Mouse (Mus musculus) embryonic facial prominence, embryonic 13.5 days (tissue): ENCODE results near the gene Asic2. TPM values are rescaled to one million over a fixed set of nuclear protein-coding genes. Genes with fewer than 3 reads are reported as not detected.

ENCODE experiments used
- ATAC-seq: fragments of 200-750 bp; cut with Nextera tagmentation; 2 replicates; pipeline ENCODE4 v1.8.0; 2017; ENCODE audit warnings: low read depth; ENCODE audit not compliant: insufficient number of reproducible peaks, insufficient read depth, low FRiP score, low TSS enrichment
- H3K27ac ChIP-seq: fragments of 300-500 bp; sonication (generic); 2 replicates; pipeline ENCODE4 v1.5.1; 2015; ENCODE audit warnings: moderate library complexity, mild to moderate bottlenecking, inconsistent platforms
- H3K27me3 ChIP-seq: fragments of 300-500 bp; sonication (generic); 2 replicates; pipeline ENCODE4 v1.6.1; 2015; ENCODE audit warnings: mild to moderate bottlenecking, inconsistent platforms
- H3K36me3 ChIP-seq: fragments of 300-500 bp; sonication (generic); 2 replicates; pipeline ENCODE4 v1.6.1; 2015; ENCODE audit warnings: mild to moderate bottlenecking, inconsistent platforms
- H3K4me1 ChIP-seq: fragments of 300-500 bp; sonication (generic); 2 replicates; pipeline ENCODE4 v1.6.1; 2015; ENCODE audit warnings: inconsistent platforms
- H3K4me2 ChIP-seq: fragments of 300-500 bp; sonication (generic); 2 replicates; pipeline ENCODE4 v1.6.1; 2015; ENCODE audit warnings: moderate library complexity, mild to moderate bottlenecking, inconsistent platforms
- H3K4me3 ChIP-seq: fragments of 300-500 bp; sonication (generic); 2 replicates; pipeline ENCODE4 v1.5.1; 2015; ENCODE audit warnings: mild to moderate bottlenecking, inconsistent platforms
- H3K9ac ChIP-seq: fragments of 300-500 bp; sonication (generic); 2 replicates; pipeline ENCODE4 v1.6.1; 2015; ENCODE audit warnings: mild to moderate bottlenecking, inconsistent platforms
- H3K9me3 ChIP-seq: fragments of 300-500 bp; sonication (generic); 2 replicates; pipeline ENCODE4 v1.6.1; 2016; ENCODE audit warnings: inconsistent platforms
- WGBS: fragments of 180-500 bp; shearing (Covaris S2); methylation state at CpG from one replicate; pipeline ENCODE4 v1.1.7; 2015; ENCODE audit warnings: mixed read lengths; 5-methylcytosine and 5-hydroxymethylcytosine counted together
- polyA plus RNA-seq: library from polyadenylated mRNA; unstranded; fragments of >200 nt; fragmentation: Nextera tagmentation; extraction: Ambion mirVana; gene quantifications from 2 replicates; pipeline ENCODE4 v1.2.1, GENCODE M21; 2015

Gene Asic2
- polyA plus RNA-seq, 1 experiment from 2014 or later = 0.60 TPM

DNA sequence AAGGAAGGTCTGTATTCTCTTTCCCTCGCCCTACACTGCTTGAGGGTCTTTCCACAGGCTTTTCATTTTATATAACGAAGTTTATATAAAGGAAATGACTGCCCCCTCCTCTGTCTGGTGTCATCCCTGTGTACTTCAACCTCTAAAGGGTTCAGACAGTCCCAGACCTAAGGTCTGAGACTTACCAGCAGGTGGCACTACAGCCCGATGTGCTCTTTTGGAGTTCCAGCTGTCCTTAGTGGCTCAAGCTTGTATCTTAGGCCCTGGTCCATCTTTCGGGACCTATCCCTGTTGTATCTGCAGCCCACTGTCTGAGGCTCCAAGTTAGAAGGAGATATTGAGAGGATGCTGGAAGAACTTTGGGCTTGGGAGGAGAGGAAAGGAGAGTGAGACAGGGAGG, 1061.8 kb downstream of the Asic2 start:
- no peak overlapping the region for H3K27ac ChIP-seq
- ATAC-seq = no peak
- no peaks in the 10 kb centered on the region for H3K27me3 ChIP-seq
- H3K4me1 ChIP-seq = no peaks in the 10 kb centered on the region
- no peaks in the 10 kb centered on the region for H3K9me3 ChIP-seq
- no peak overlapping the region for H3K9ac ChIP-seq
- no peak overlapping the region for H3K4me2 ChIP-seq
- H3K4me3 ChIP-seq = no peak overlapping the region
- no peaks in the 10 kb centered on the region for H3K36me3 ChIP-seq
- 38% methylated on average over 4 of the region's 4 CpGs for WGBS

DNA sequence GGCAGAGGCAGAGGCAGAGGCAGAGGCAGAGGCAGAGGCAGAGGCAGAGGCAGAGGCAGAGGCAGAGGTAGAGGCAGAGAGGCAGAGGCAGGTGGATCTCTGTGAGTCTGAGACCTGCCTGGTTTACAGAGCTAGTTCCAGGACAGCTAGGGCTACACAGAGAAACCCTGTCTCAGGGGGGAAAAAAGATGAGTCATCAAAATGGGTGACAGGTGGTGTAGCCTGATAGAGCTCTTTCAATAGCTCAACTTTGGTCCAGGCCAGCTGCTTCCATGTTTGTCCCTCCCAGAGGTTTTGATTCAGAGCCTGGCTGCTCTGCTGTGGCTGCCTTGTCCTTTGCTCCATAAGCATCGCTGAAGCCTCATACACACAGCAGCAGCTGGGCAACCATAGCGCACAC, 1063.7 kb downstream of the Asic2 start:
- no peaks in the 10 kb centered on the region for H3K9me3 ChIP-seq
- H3K9ac ChIP-seq = no peak overlapping the region
- no peaks in the 10 kb centered on the region for H3K36me3 ChIP-seq
- 92% methylated on average over 2 of the region's 2 CpGs for WGBS
- H3K27ac ChIP-seq = no peak overlapping the region
- H3K4me3 ChIP-seq = no peak overlapping the region
- H3K4me2 ChIP-seq = no peak overlapping the region
- ATAC-seq = no peak
- no peaks in the 10 kb centered on the region for H3K27me3 ChIP-seq
- no peaks in the 10 kb centered on the region for H3K4me1 ChIP-seq

DNA sequence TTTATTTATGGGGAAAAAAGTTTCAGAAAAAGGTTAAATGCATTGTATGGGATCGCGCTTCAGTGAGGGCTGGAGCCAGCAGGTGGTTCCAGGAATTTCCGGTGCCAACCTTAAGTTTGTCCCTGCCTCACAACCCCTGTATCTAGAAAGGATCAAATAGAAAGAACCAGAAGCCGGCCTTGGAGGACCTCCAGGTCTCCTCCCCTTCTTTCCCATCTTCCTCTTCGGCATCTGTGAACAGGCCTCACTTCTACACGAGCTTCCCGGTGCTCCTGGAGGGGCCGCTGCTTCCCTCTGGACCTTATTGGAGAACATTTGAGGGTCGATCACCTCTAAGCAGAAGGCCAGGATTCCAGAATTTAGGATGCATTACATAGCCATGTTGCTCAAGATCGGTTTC, 1064.8 kb downstream of the Asic2 start:
- Histone ChIP-seq H3K4me1 (no peaks in the 10 kb centered on the region), H3K4me3 (no peak overlapping the region), H3K9ac (no peak overlapping the region), H3K4me2 (no peak overlapping the region), H3K9me3 (no peaks in the 10 kb centered on the region), H3K36me3 (no peaks in the 10 kb centered on the region), H3K27me3 (no peaks in the 10 kb centered on the region), H3K27ac (no peak overlapping the region)
- no peak for ATAC-seq
- WGBS = 89% methylated on average over 10 of the region's 10 CpGs

DNA sequence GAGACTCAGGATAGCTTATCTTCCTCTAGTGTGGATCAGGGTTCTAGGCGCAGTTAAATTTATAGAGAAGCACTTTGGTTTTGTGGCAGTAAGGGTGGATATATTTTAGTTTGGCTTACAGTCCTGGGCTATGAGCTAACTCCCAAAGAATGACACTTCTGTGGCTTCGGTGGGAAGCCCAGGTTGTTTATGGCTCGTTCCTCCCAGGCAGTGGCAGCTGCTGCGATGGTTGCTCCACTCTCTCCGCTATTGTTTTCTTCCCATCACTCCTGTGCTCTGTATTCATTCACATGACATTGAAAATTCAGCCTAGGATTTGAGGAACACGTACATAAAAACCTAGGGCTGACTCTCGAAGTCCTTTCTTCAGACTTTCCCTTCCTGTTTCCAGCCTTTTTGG, 1065.6 kb downstream of the Asic2 start:
- no peak overlapping the region for H3K4me2 ChIP-seq
- no peak overlapping the region for H3K27ac ChIP-seq
- H3K27me3 ChIP-seq = no peaks in the 10 kb centered on the region
- 75% methylated on average over 7 of the region's 7 CpGs for WGBS
- ATAC-seq = no peak
- H3K36me3 ChIP-seq = no peaks in the 10 kb centered on the region
- H3K4me1 ChIP-seq = no peaks in the 10 kb centered on the region
- no peak overlapping the region for H3K4me3 ChIP-seq
- no peaks in the 10 kb centered on the region for H3K9me3 ChIP-seq
- no peak overlapping the region for H3K9ac ChIP-seq

DNA sequence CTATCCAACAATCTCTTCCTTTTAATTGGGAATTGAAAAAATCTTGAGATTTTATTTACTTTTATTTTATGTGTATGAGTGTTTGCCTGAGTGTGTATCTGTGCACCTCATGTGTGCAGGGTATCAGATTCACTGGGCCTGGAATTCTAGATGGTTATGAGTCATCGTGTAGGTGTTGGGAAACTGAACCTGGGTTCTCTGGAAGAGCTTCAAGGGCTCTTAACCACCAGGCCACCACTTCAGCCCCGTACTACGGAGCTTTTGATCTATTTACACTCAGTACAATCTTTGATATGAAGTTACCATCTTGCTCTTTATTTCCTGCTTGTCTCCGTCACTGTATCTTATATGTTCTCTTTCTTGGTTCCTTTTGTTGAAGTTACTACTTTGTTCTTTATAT, 1067.7 kb downstream of the Asic2 start:
- no peaks in the 10 kb centered on the region for H3K27me3 ChIP-seq
- no peak overlapping the region for H3K27ac ChIP-seq
- 75% methylated on average over 4 of the region's 4 CpGs for WGBS
- H3K9ac ChIP-seq = no peak overlapping the region
- no peak overlapping the region for H3K4me3 ChIP-seq
- ATAC-seq = no peak
- H3K4me1 ChIP-seq = no peaks in the 10 kb centered on the region
- H3K36me3 ChIP-seq = no peaks in the 10 kb centered on the region
- H3K9me3 ChIP-seq = no peaks in the 10 kb centered on the region
- H3K4me2 ChIP-seq = no peak overlapping the region

DNA sequence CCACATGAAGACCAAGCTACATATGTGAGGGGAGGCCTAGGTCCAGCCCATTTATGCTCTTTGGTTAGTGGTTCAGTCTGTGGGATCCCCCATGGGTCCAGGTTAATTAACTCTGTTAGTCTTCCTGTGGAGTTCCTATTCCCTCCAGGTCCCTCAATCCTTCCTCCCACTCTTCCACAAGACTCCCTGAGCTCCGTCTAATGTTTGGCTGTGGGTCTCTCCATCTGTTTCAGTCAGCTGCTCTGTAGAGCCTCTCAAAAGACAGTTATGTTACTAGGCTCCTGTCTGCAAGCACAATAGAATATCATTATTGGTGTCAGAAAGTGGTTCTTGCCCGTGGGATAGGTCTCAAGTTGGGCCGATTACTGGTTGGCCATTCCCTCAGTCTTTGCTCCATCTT, 1072.4 kb downstream of the Asic2 start:
- H3K4me1 ChIP-seq = no peaks in the 10 kb centered on the region
- H3K27me3 ChIP-seq = peaks cover 8% of the 10 kb centered on the region; the same call in 1 of the 2 replicates
- H3K36me3 ChIP-seq = no peaks in the 10 kb centered on the region
- ATAC-seq = no peak
- no peak overlapping the region for H3K4me2 ChIP-seq
- H3K4me3 ChIP-seq = no peak overlapping the region
- H3K27ac ChIP-seq = no peak overlapping the region
- no peaks in the 10 kb centered on the region for H3K9me3 ChIP-seq
- no peak overlapping the region for H3K9ac ChIP-seq
- 82% methylated on average over 3 of the region's 3 CpGs for WGBS

DNA sequence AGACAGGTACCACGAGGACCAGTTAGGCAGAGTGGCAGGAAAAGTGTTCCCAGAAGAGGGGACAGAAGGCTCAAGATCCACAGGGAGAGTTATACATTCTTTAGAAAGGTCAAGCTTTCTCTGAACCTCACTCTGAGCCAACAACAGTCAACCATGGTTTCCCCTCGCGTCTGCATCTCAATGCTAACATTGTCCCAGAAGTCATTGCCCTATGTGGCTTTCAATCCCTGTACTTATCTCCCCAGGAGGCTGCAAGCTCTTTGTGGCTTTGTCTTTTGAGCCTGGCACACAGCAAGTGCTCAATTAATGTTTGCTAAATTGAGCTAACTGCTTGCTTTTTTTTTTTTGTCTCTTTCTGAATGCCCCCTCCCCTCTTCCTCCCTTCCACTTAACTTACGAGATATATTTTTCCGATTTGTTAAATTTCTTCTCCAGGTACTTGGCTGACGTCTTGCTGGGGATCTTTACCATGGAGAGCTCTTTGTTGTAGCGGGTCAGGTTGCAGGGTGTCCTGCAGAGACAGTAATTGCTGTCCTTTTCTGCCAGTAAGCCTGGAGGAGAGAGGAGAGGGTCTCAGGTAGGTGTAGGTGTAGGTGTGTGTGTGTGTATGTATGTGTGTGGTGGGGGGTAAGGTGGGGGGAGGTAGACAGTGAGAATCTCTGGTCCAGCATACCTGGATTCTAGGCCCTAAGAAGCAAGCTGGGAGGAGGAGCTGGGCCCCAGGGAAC, 1078.8 kb downstream of the Asic2 start:
- no peak overlapping the region for H3K4me2 ChIP-seq
- ATAC-seq = no peak
- H3K4me3 ChIP-seq = no peak overlapping the region
- no peaks in the 10 kb centered on the region for H3K9me3 ChIP-seq
- no peak overlapping the region for H3K27ac ChIP-seq
- H3K4me1 ChIP-seq = no peaks in the 10 kb centered on the region
- peaks cover 20% of the 10 kb centered on the region; the same call in 1 of the 2 replicates for H3K27me3 ChIP-seq
- no peak overlapping the region for H3K9ac ChIP-seq
- H3K36me3 ChIP-seq = no peaks in the 10 kb centered on the region
- 7% methylated on average over 7 of the region's 7 CpGs for WGBS

DNA sequence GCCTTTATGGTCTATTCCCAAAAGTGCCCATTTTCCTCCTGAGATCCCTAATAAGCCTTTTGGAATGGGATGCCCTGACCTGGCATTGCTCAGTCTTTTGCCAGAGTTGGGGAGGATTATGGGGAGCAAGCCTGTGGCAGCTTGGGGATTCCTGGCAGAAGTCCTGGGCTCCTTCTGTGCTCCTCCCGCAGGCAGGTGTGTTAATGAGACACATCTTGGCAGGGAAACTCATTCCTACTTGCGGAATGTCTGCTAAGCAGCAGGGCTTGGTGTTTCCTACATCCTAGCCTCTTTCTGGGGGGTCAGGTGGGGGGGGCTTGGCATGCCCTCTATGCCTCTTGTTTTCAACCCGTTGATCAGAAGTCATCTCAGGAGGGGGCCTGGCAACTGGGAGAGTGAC, 1081.2 kb downstream of the Asic2 start:
- 63% methylated on average over 3 of the region's 3 CpGs for WGBS
- Histone ChIP-seq H3K9me3 (no peaks in the 10 kb centered on the region), H3K4me1 (no peaks in the 10 kb centered on the region), H3K4me3 (no peak overlapping the region), H3K36me3 (no peaks in the 10 kb centered on the region), H3K4me2 (no peak overlapping the region), H3K27me3 (peaks cover 20% of the 10 kb centered on the region; the same call in 1 of the 2 replicates), H3K27ac (no peak overlapping the region), H3K9ac (no peak overlapping the region)
- ATAC-seq = no peak

DNA sequence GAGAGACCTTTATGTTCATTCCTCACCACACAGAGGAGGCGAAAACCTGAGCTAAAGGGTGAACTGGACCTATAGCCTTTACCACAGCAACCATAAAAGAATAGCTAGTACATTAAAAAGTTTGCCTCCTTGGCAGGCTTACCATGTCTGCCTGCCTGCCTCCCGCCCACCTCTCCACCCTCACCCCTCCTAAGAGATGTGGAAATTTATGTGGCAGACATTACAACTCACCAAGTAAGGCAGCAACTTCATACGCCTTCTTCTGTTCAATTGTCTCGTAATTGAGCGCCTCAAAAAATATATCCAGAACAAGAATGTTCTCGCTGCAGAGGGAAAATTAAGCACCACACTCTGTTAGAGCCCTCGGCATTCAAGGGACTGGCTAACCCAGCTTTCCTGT, 1081.9 kb downstream of the Asic2 start:
- H3K27ac ChIP-seq = no peak overlapping the region
- no peaks in the 10 kb centered on the region for H3K9me3 ChIP-seq
- no peak for ATAC-seq
- no peaks in the 10 kb centered on the region for H3K4me1 ChIP-seq
- no peak overlapping the region for H3K9ac ChIP-seq
- no peak overlapping the region for H3K4me2 ChIP-seq
- peaks cover 17% of the 10 kb centered on the region; the same call in 1 of the 2 replicates for H3K27me3 ChIP-seq
- H3K36me3 ChIP-seq = no peaks in the 10 kb centered on the region
- 77% methylated on average over 7 of the region's 7 CpGs for WGBS
- H3K4me3 ChIP-seq = no peak overlapping the region

DNA sequence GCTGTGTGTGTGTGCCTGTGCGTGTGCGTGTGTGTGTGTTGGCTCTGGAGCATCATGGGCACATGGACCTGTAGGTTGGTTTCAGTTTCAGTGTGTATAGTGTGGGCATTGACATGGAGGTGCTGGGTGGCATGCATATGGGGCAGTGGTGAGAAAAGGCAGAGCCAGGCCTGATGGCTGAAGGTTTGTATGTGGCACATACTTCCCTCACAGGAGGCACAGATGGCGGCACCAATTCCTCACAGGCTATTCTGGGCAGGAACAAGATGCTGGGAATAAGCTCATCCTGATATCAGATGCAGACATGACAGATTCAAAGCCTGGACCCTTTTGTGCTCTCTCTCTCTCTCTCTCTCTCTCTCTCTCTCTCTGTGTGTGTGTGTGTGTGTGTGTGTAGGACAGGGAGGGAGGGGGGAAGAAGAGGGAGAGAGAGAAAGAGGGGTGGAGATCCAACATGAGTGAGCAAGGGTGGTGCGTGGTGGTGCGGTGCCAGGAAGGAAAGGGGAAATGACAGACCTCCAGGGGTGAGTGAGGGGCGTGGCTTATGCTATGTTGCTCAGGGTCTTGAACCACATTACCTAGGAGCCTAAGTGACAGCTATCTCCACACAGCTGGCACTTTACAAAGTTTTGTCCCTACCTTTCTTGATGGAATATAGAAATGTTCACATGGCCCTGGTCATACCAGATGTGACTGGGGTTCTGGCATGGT, 1083.6 kb downstream of the Asic2 start:
- 74% methylated on average over 6 of the region's 6 CpGs for WGBS

DNA sequence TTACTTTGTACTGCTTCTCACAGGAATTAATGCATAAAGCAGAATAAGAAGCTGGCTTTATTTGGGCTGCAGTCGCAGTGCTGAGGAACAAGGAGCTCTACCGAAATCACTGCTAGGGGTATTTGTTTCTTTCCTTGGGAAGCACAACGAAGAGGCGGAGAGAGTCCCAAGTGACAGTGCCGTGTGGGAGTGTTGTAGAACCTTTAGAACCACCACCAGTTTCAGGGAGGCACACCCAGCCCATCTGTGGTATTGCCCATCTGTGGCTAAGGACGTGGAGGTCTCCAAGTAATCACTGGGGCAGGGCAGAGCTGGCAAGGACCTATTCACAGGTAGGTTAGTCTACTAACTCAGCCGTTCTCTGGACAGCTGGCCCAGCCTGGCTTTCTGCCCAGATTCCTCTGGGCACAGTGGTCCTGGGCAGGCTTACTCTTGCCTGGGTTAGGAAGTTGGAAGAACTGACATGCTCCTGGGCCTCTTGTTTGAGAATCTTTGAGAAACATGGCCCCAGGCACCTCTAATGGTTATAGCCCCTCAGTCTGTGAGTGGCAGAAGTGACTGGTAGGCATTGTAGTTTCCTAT, 1085.9 kb downstream of the Asic2 start:
- H3K36me3 ChIP-seq = no peaks in the 10 kb centered on the region
- no peaks in the 10 kb centered on the region for H3K9me3 ChIP-seq
- H3K4me3 ChIP-seq = no peak overlapping the region
- no peak for ATAC-seq
- WGBS = 82% methylated on average over 7 of the region's 7 CpGs
- no peaks in the 10 kb centered on the region for H3K27me3 ChIP-seq
- H3K4me2 ChIP-seq = no peak overlapping the region
- no peak overlapping the region for H3K9ac ChIP-seq
- no peak overlapping the region for H3K27ac ChIP-seq
- H3K4me1 ChIP-seq = peaks cover 2% of the 10 kb centered on the region; the same call in 1 of the 2 replicates

More for the DNA sequence above, 1083.6 kb downstream of the Asic2 start:
- Histone ChIP-seq H3K9ac (no peak overlapping the region), H3K4me2 (no peak overlapping the region), H3K9me3 (no peaks in the 10 kb centered on the region), H3K4me1 (no peaks in the 10 kb centered on the region), H3K36me3 (no peaks in the 10 kb centered on the region), H3K27me3 (0 out of 2 replicates have a peak, but pooled peaks cover 6% of the 10 kb centered on the region), H3K27ac (no peak overlapping the region), H3K4me3 (no peak overlapping the region)
- no peak for ATAC-seq

DNA sequence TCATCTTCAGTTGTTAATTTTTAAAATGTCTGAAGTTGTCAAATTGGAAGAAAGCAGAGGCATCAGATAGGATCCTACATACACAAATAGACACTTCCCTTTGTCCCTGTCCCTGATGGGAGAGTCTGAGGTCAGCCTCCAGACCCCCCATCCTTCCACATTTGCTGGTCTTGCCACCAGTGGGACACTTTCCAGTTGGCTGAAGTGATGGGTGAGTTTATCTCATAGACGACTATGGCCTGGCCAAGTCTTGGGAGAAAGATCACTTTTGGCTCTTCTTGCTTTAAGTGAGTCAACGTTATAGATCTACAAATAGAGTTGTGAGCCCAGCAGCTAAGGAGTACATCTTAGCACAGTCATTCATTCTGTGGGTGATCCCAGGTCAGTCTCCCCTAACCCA, 1090.2 kb downstream of the Asic2 start:
- no peaks in the 10 kb centered on the region for H3K36me3 ChIP-seq
- ATAC-seq = no peak
- H3K4me3 ChIP-seq = no peak overlapping the region
- H3K4me2 ChIP-seq = no peak overlapping the region
- peaks cover 6% of the 10 kb centered on the region for H3K4me1 ChIP-seq
- no peak overlapping the region for H3K27ac ChIP-seq
- 84% methylated on average over 2 of the region's 2 CpGs for WGBS
- no peaks in the 10 kb centered on the region for H3K27me3 ChIP-seq
- H3K9me3 ChIP-seq = no peaks in the 10 kb centered on the region
- H3K9ac ChIP-seq = no peak overlapping the region
